Mouse (Mus musculus) forebrain, embryonic 16.5 days (tissue): ENCODE data around the gene Prlr. TPM values are rescaled to one million over a fixed set of nuclear protein-coding genes. Genes with fewer than 3 reads are reported as not detected.

Experiments used
- ATAC-seq: fragments of 200-750 bp; cut with Nextera tagmentation; 2 replicates; pipeline ENCODE4 v1.8.0; 2017; ENCODE audit warnings: mild to moderate bottlenecking, moderate library complexity
- H3K27ac ChIP-seq: fragments of 300-500 bp; sonication (generic); 2 replicates; pipeline ENCODE4 v1.5.1; 2014; ENCODE audit warnings: low read length, control low read depth
- H3K27me3 ChIP-seq: fragments of 300-500 bp; sonication (generic); replicated peaks from 2 replicates; pipeline ENCODE4 v1.6.1; 2014; ENCODE audit warnings: low read length; ENCODE audit not compliant: control insufficient read depth, insufficient read depth
- H3K36me3 ChIP-seq: fragments of 300-500 bp; sonication (generic); 2 replicates; pipeline ENCODE4 v1.6.1; 2014; ENCODE audit not compliant: control insufficient read depth, insufficient read depth
- H3K4me1 ChIP-seq: fragments of 300-500 bp; sonication (generic); replicated peaks from 2 replicates; pipeline ENCODE4 v1.6.1; 2014; ENCODE audit warnings: low read length; ENCODE audit not compliant: control insufficient read depth, insufficient read depth
- H3K4me2 ChIP-seq: fragments of 300-500 bp; sonication (generic); 2 replicates; pipeline ENCODE4 v1.6.1; 2014; ENCODE audit warnings: mild to moderate bottlenecking, low read length, control low read depth
- H3K4me3 ChIP-seq: fragments of 300-500 bp; sonication (generic); replicated peaks from 2 replicates; pipeline ENCODE4 v1.5.1; 2014; ENCODE audit warnings: mild to moderate bottlenecking, low read length, control low read depth
- H3K9ac ChIP-seq: fragments of 300-500 bp; sonication (generic); replicated peaks from 2 replicates; pipeline ENCODE4 v1.6.1; 2014; ENCODE audit warnings: low read depth, low read length, control low read depth
- H3K9me3 ChIP-seq: fragments of 300-500 bp; sonication (generic); 2 replicates; pipeline ENCODE4 v1.6.1; 2016; ENCODE audit warnings: low read length; ENCODE audit not compliant: control insufficient read depth
- WGBS: fragments of 180-500 bp; shearing (Covaris S2); extraction: QIAGEN DNeasy Blood & Tissue Kit; methylation state at CpG from one replicate; pipeline ENCODE4 v1.1.7; 2014; 5-methylcytosine and 5-hydroxymethylcytosine counted together
- polyA plus RNA-seq: library from polyadenylated mRNA; unstranded; fragments of >200 nt; fragmentation: Nextera tagmentation; extraction: Ambion mirVana; gene quantifications from 2 replicates; pipeline ENCODE4 v1.2.1, GENCODE M21; 2015

Gene Prlr
- polyA plus RNA-seq, 1 experiment from 2014 or later, result 1.3 TPM

DNA sequence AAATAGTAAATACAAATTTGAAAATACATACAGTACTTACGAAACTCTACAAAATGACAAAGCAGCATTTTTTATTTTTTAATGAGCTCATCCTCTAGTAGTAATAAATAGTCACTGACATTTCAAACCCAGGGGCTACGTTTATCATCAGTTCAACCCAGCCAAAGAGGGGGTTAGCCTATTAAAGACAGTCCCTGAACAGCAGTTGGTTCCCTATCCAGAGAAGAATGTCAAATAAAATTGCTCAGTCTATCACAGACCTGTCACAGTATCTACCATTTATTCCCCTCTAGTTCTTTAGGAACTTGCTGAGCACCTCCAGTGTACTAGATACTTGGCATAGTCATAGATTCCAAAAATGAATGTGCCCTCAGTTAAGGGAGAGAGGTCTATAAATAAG lies 210.2 kb downstream of the Prlr start:
- Histone ChIP-seq H3K4me1 (no peaks in the 10 kb centered on the region), H3K27me3 (no peaks in the 10 kb centered on the region), H3K36me3 (no peaks in the 10 kb centered on the region), H3K4me3 (no peak overlapping the region), H3K4me2 (no peak overlapping the region), H3K9ac (no peak overlapping the region), H3K27ac (no peak overlapping the region), H3K9me3 (no peaks in the 10 kb centered on the region)
- WGBS, result 87% methylated on average over 2 of the region's 2 CpGs
- no peak for ATAC-seq

Other genes with a start within 250 kb of the Prlr start
- gene Gm21973, start 148.1 kb downstream of the Prlr start, polyA plus RNA-seq, result not detected in 2 replicates
- not detected in 2 replicates for gene Agxt2, start 181.3 kb downstream of the Prlr start, polyA plus RNA-seq